Mouse (Mus musculus) megakaryocyte progenitor cell, adult 5-6 weeks (primary cell): ENCODE measurements around the gene Olfr320. TPM values are rescaled to one million over a fixed set of nuclear protein-coding genes. Genes with fewer than 3 reads are reported as not detected.
"Not testable (repeated sequence)": the region's sequence is repeated elsewhere in the genome, so short reads cannot be mapped to it uniquely, and the experiment has no call there.

ENCODE experiments used
- ATAC-seq: replicated peaks from 2 replicates; pipeline ENCODE4 v1.8.0; 2016; ENCODE audit warnings: mild to moderate bottlenecking, moderate TSS enrichment, inconsistent platforms; ENCODE audit not compliant: poor library complexity
- total RNA-seq, 2 experiments: library from RNA; stranded (forward) in 1 of 2; stranded (reverse) in 1 of 2; fragments of 157-497, 149-512 nt in 1 of 2; fragments of 200-1000 nt in 1 of 2; gene quantifications; 2 replicates each; pipeline versions ENCODE4 v1.2.3 to v1.2.4; 2015 to 2017

Gene Olfr320
- total RNA-seq (2015) (not detected in 2 replicates), total RNA-seq (2017) (not detected in 2 replicates)

- no peak for ATAC-seq
Observed at GRCm38 (mm10) chr11:58680799-58681198, at the start of gene Olfr320. TSS of gene Olfr320 (plus strand) at chr11:58681099.

GRCm38 (mm10) chr11:58634878-58635277 is 46.0 kb upstream of the Olfr320 start:
- ATAC-seq, result no peak

- peak; percentile 75 for ATAC-seq
Observed at GRCm38 (mm10) chr11:58636376-58636977, 44.4 kb upstream of the Olfr320 start.

GRCm38 (mm10) chr11:58638176-58638701 is 42.7 kb upstream of the Olfr320 start:
- ATAC-seq, result no peak

GRCm38 (mm10) chr11:58640272-58640867 is 40.5 kb upstream of the Olfr320 start, which contains the start of gene Trim58:
TSS of gene Trim58 (plus strand) at chr11:58640465.
- ATAC-seq, result peak; percentile 51

- peak; percentile 27 for ATAC-seq
Observed at GRCm38 (mm10) chr11:58641057-58641456, 39.8 kb upstream of the Olfr320 start.

- ATAC-seq, result peak; percentile 81
Observed at GRCm38 (mm10) chr11:58641638-58642358, 39.1 kb upstream of the Olfr320 start.

- peak; percentile 63 for ATAC-seq
Observed at GRCm38 (mm10) chr11:58643350-58643749, 37.5 kb upstream of the Olfr320 start.

- no peak for ATAC-seq
Observed at GRCm38 (mm10) chr11:58655151-58655550, 25.7 kb upstream of the Olfr320 start.

- no peak for ATAC-seq
Observed at GRCm38 (mm10) chr11:58658596-58658995, 22.3 kb upstream of the Olfr320 start, which contains the start of gene Olfr322. TSS of gene Olfr322 (plus strand) at chr11:58658782.

- ATAC-seq, result no peak
Observed at GRCm38 (mm10) chr11:58669252-58669651, 11.6 kb upstream of the Olfr320 start.

GRCm38 (mm10) chr11:58671825-58672224 is 9.1 kb upstream of the Olfr320 start:
- no peak for ATAC-seq

GRCm38 (mm10) chr11:58698862-58699261 is 18.0 kb downstream of the Olfr320 start, which contains the start of gene Olfr319:
TSS of gene Olfr319 (plus strand) at chr11:58699162.
- ATAC-seq, result no peak

GRCm38 (mm10) chr11:58709086-58709485 is 28.2 kb downstream of the Olfr320 start:
- ATAC-seq, result no peak

- not testable (repeated sequence) for ATAC-seq
Observed at GRCm38 (mm10) chr11:58717723-58718122, 36.8 kb downstream of the Olfr320 start.

GRCm38 (mm10) chr11:58719701-58720100 is 38.8 kb downstream of the Olfr320 start:
- ATAC-seq, result no peak

GRCm38 (mm10) chr11:58723914-58724313 is 43.0 kb downstream of the Olfr320 start, which contains the start of gene Olfr318:
TSS of gene Olfr318 (minus strand) at chr11:58724014.
- no peak for ATAC-seq

- ATAC-seq, result not testable (repeated sequence)
Observed at GRCm38 (mm10) chr11:58727896-58728650, 47.2 kb downstream of the Olfr320 start.

GRCm38 (mm10) chr11:58733372-58733771 is 52.5 kb downstream of the Olfr320 start:
- ATAC-seq, result no peak
